Comparison of ENCODE assay signal across 10 mouse cellular contexts in genomic region chr2:105224987-105225375, GRCm38 (mm10). TPM values are rescaled to one million over a fixed set of nuclear protein-coding genes. Genes with fewer than 3 reads are reported as not detected.
A peak's percentile ranks its signal among the peaks of the same experiment; 100 is the strongest.
DNase-seq lines count a peak whose midpoint lies in the region; ATAC-seq and TF ChIP-seq lines count a peak whose summit lies in the region.
"Had no signal": no experiment of that assay in that cellular context is flagged by ENCODE, and none has a peak within 500 bp of the region (broad histone marks: within the 10 kb centered on the region; RNA-seq: fewer than 3 reads in every experiment).

No protein-coding gene starts in this region.

- peak overlapping the region; percentile 61 for H3K4me3 ChIP-seq in kidney, adult 2 months (ENCODE audit: insufficient read depth, low read depth, low read length)
- peak overlapping the region; percentile 76 for H3K4me3 ChIP-seq in E14TG2a.4 (replicated peaks; ENCODE audit: low read length)
- no peak overlapping the region for H3K4me3 ChIP-seq in limb, embryonic 12.5 days (replicated peaks)

- no peak for TF ChIP-seq CTCF in kidney, adult 2 months (conservative IDR thresholded peaks at IDR 0.05; ENCODE audit: insufficient read depth, insufficient read length, low read depth, low read length)
- no peak for TF ChIP-seq CTCF in E14TG2a.4 (conservative IDR thresholded peaks at IDR 0.05; ENCODE audit: low read length)

- H3K4me2 ChIP-seq in limb, embryonic 12.5 days = peak overlapping the region; percentile 80

- no peaks in the 10 kb centered on the region for H3K9me3 ChIP-seq in E14TG2a.4 (ENCODE audit: low read length)
- H3K9me3 ChIP-seq in limb, embryonic 12.5 days = no peaks in the 10 kb centered on the region

- peak; percentile 28 for DNase-seq in kidney, adult 2 months
- DNase-seq in kidney, postnatal 14 days = no peak
- DNase-seq in MEL-GATA-1-ER (ENCODE audit: extremely low read depth, low read depth) = peak; percentile 48
- DNase-seq in ovary, postnatal 36 days (ENCODE audit: low spot score) = no peak
- no peak for DNase-seq in Muller cell, postnatal 12 days (ENCODE audit: inconsistent ontology term)
- no peak for DNase-seq in T-cell, adult 2 months (ENCODE audit: low spot score)
- DNase-seq: thymus, postnatal 25 days had no signal

- TF ChIP-seq POLR2A in kidney, adult 2 months (IDR thresholded peaks at IDR 0.05; ENCODE audit: low read depth, low read length) = no peak

- ATAC-seq in limb, embryonic 12.5 days (ENCODE audit: insufficient number of reproducible peaks, insufficient read depth, low FRiP score, low TSS enrichment, low read depth) = no peak

- no peak overlapping the region for H3K9ac ChIP-seq in limb, embryonic 12.5 days (replicated peaks)

- peaks cover 30% of the 10 kb centered on the region for H3K4me1 ChIP-seq in kidney, adult 2 months (ENCODE audit: control insufficient read depth, insufficient read depth, low read length)
- H3K4me1 ChIP-seq in E14TG2a.4 (replicated peaks; ENCODE audit: low read depth, low read length) = peaks cover 19% of the 10 kb centered on the region
- H3K4me1 ChIP-seq in limb, embryonic 12.5 days (replicated peaks) = peaks cover 34% of the 10 kb centered on the region

- WGBS in kidney, adult 2 months = 49% methylated on average over 3 of the region's 3 CpGs
- 25% methylated on average over 3 of the region's 3 CpGs for WGBS in limb, embryonic 12.5 days

- H3K36me3 ChIP-seq in kidney, adult 2 months (ENCODE audit: control insufficient read depth, insufficient read depth, low read length) = no peaks in the 10 kb centered on the region
- H3K36me3 ChIP-seq in E14TG2a.4 (ENCODE audit: insufficient read depth, low read length) = no peaks in the 10 kb centered on the region
- H3K36me3 ChIP-seq in limb, embryonic 12.5 days = no peaks in the 10 kb centered on the region

- H3K27ac ChIP-seq in kidney, adult 2 months (ENCODE audit: insufficient read depth, low read depth, low read length) = peak overlapping the region; percentile 96
- no peak overlapping the region for H3K27ac ChIP-seq in limb, embryonic 12.5 days

- H3K27me3 ChIP-seq in kidney, adult 2 months (replicated peaks; ENCODE audit: control insufficient read depth, insufficient read depth, low read length) = no peaks in the 10 kb centered on the region
- peaks cover 49% of the 10 kb centered on the region for H3K27me3 ChIP-seq in E14TG2a.4 (ENCODE audit: insufficient read depth, low read length)
- peaks cover 16% of the 10 kb centered on the region; the same call in 1 of the 2 replicates for H3K27me3 ChIP-seq in limb, embryonic 12.5 days

RNA-seq across cellular contexts. Expression of gene Them7, which starts 0.9 kb away (rescaled TPM):
- polyA plus RNA-seq in kidney, adult 2 months (2012; rRNA removed) = 241 and 309 TPM in 2 replicates
- 0.36 and 0.87 TPM in 2 replicates for polyA plus RNA-seq in limb, embryonic 12.5 days (2016; fragmentation: Nextera tagmentation; extraction: Ambion mirVana)
- polyA plus RNA-seq: midbrain, embryonic 16.5 days had no signal

Comparison
In these comparisons a context has a peak if more than half of its experiments do, and no peak if none do; other contexts are left out.
1. DNase-seq: peak in kidney, adult 2 months (single experiment) and MEL-GATA-1-ER (single experiment); none in kidney, postnatal 14 days (single experiment), ovary, postnatal 36 days (single experiment), Muller cell, postnatal 12 days (single experiment) and T-cell, adult 2 months (single experiment).
2. RNA of gene Them7, which starts 0.9 kb away (polyA plus RNA-seq): 241 to 309 TPM in kidney, adult 2 months; 0.36 to 0.87 TPM in limb, embryonic 12.5 days; every median in the first group is over 100 times any median in the second.